Mouse (Mus musculus) kidney, adult 9 months (tissue): ENCODE results near the gene Zfp729a.
"Not testable (repeated sequence)": the region's sequence is repeated elsewhere in the genome, so short reads cannot be mapped to it uniquely, and the experiment has no call there.

Source experiments
- DNase-seq: peaks from one replicate; pipeline ENCODE4 v3.0.0; 2022

The Zfp729a gene

GRCm38 (mm10) chr13:67637294-67638007 lies at the start of gene Zfp729a, which contains the start of gene Gm49345:
Gene Zfp729a (minus strand): TSS chr13:67637791.
Gene Gm49345 (minus strand): TSS chr13:67637769.
- DNase-seq: peak; percentile 94

GRCm38 (mm10) chr13:67686971-67687370 lies 49.4 kb upstream of the Zfp729a start, which contains the start of gene Zfp738:
Gene Zfp738 (minus strand): TSS chr13:67687071.
- DNase-seq: no peak

- not testable (repeated sequence) for DNase-seq
These were observed 46.2 kb upstream of the Zfp729a start for GRCm38 (mm10) chr13:67683841-67684240.

GRCm38 (mm10) chr13:67682959-67683735 lies 45.6 kb upstream of the Zfp729a start:
- DNase-seq: peak; percentile 94

GRCm38 (mm10) chr13:67674902-67675301 lies 37.3 kb upstream of the Zfp729a start:
- no peak for DNase-seq

GRCm38 (mm10) chr13:67652496-67652895 lies 14.9 kb upstream of the Zfp729a start:
- no peak for DNase-seq

GRCm38 (mm10) chr13:67610108-67610507 lies 27.5 kb downstream of the Zfp729a start:
- DNase-seq: no peak

- peak; percentile 94 for DNase-seq
These were observed 28.3 kb downstream of the Zfp729a start, which contains the start of gene Zfp729b for GRCm38 (mm10) chr13:67609066-67609876. Gene Zfp729b (minus strand): TSS chr13:67609707.

GRCm38 (mm10) chr13:67572591-67573189 lies 64.9 kb downstream of the Zfp729a start:
- no peak for DNase-seq
